Mouse (Mus musculus): Measurements from ENCODE around the gene Speer2.

Speer2 gene

GRCm38 (mm10) chr16:69863644-69864043, at the start of gene Speer2:
TSS of gene Speer2 (minus strand) at chr16:69863744.
- no peak for DNase-seq (ENCODE audit: low spot score in 2 of 2)

GRCm38 (mm10) chr16:69904303-69904702, 40.8 kb upstream of the Speer2 start:
- no peak for DNase-seq (ENCODE audit: low spot score in 2 of 2)

GRCm38 (mm10) chr16:69880712-69881111, 17.2 kb upstream of the Speer2 start:
- no peak for DNase-seq (ENCODE audit: low spot score in 2 of 2)

GRCm38 (mm10) chr16:69836628-69837027, 26.9 kb downstream of the Speer2 start:
- no peak for DNase-seq (ENCODE audit: low spot score in 2 of 2)

- no peak for DNase-seq (ENCODE audit: low spot score in 2 of 2)
Measured at GRCm38 (mm10) chr16:69813652-69814051, 49.9 kb downstream of the Speer2 start.
